Mouse (Mus musculus): ENCODE results near the gene Cutal. TPM values are rescaled to one million over a fixed set of nuclear protein-coding genes. Genes with fewer than 3 reads are reported as not detected.

The Cutal gene
- total and polyA plus RNA-seq, 2 experiments from 2014 or later, result 0.20 to 0.26 TPM

DNA sequence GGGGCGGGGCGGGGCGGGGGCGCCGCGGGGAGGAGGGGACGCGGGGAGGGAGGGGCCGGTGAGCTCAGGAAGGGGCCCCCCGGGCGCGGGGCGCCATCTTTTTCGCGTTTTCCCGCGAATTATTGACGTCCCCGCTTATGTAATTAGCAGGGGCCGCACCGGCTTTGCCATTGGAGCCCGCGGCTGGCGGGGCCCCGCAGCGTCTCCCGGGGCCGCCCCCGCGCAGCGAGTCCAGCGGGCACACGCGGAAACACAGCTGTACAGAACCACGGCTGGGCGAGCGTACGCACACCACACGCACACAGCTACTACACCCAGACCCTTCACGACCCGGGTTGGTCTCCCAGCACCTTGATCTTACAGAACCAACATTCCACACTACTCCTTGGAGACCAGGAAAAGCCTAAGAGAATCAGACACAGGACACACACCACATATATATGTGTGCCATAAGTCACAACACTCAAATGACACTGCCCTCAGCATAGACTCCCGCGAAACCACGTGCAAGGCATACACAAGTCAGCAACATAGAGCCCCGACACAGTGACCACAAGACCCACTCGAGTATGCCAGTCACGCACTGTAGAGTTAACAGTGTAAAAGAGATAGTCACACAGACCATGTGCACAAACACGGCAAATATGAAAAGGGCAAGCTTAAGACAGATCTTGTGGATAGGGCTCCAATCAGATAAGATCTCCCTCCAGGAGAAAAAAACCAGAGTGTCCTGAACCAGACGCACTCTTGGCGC, 40.0 kb downstream of the Cutal start:
- 0 out of 2 replicates have a peak, but pooled peaks cover 7% of the 10 kb centered on the region for H3K4me1 ChIP-seq (ENCODE audit: insufficient read depth, low read length)
- no peak for TF ChIP-seq CTCF (IDR thresholded peaks at IDR 0.05; ENCODE audit: low read depth)
- peak overlapping the region; percentile 92 for H3K4me2 ChIP-seq (ENCODE audit: low read depth, low read length)
- 3% methylated on average over 37 of the region's 50 CpGs for WGBS
- no peaks in the 10 kb centered on the region for H3K36me3 ChIP-seq (ENCODE audit: insufficient read depth, low read length)
- H3K9ac ChIP-seq (replicated peaks; ENCODE audit: low read length), result peak overlapping the region; percentile 57
- ATAC-seq (peak; percentile 68), DNase-seq (ENCODE audit: low spot score) (peak; percentile 64)
- H3K27ac ChIP-seq, result no peak overlapping the region
- no peaks in the 10 kb centered on the region for H3K9me3 ChIP-seq (ENCODE audit: low read length)
- H3K27me3 ChIP-seq (ENCODE audit: insufficient read depth, low read length), result no peaks in the 10 kb centered on the region
- peak overlapping the region; percentile 60 for H3K4me3 ChIP-seq (ENCODE audit: low read length)

DNA sequence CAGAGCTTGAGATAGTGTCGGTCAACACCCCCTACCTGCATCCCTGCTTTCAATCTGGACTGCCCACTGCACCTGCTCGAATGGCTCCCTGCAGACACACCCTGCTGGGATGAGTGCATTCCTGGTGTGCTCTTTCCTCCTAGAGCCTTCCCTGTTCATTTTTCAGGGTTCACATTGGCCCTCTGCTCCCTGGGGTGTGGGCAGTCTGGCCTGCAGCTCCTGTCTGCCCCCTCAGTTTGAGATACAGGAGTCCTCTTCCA, 40.6 kb downstream of the Cutal start:
- no peak overlapping the region for H3K27ac ChIP-seq
- no peak overlapping the region for H3K4me3 ChIP-seq (ENCODE audit: low read length)
- no peak for TF ChIP-seq CTCF (IDR thresholded peaks at IDR 0.05; ENCODE audit: low read depth)
- H3K4me2 ChIP-seq (ENCODE audit: low read depth, low read length), result peak overlapping the region; percentile 92
- no peak overlapping the region for H3K9ac ChIP-seq (replicated peaks; ENCODE audit: low read length)
- no peaks in the 10 kb centered on the region for H3K27me3 ChIP-seq (ENCODE audit: insufficient read depth, low read length)
- no peaks in the 10 kb centered on the region for H3K36me3 ChIP-seq (ENCODE audit: insufficient read depth, low read length)
- H3K4me1 ChIP-seq (ENCODE audit: insufficient read depth, low read length), result 0 out of 2 replicates have a peak, but pooled peaks cover 7% of the 10 kb centered on the region
- no peaks in the 10 kb centered on the region for H3K9me3 ChIP-seq (ENCODE audit: low read length)
- 21% methylated on average over 2 of the region's 2 CpGs for WGBS
- DNase-seq (ENCODE audit: low spot score) (no peak), ATAC-seq (no peak; the same call in 1 of the 2 replicates)

- no peak for TF ChIP-seq CTCF (IDR thresholded peaks at IDR 0.05; ENCODE audit: low read depth)
- H3K9ac ChIP-seq (replicated peaks; ENCODE audit: low read length), result no peak overlapping the region
- no peak for ATAC-seq
- WGBS, result 55% methylated on average over 2 of the region's 2 CpGs
- H3K4me2 ChIP-seq (ENCODE audit: low read depth, low read length), result no peak overlapping the region
- no peaks in the 10 kb centered on the region for H3K27me3 ChIP-seq (ENCODE audit: insufficient read depth, low read length)
- H3K36me3 ChIP-seq (ENCODE audit: insufficient read depth, low read length), result no peaks in the 10 kb centered on the region
- H3K4me1 ChIP-seq (ENCODE audit: insufficient read depth, low read length), result 0 out of 2 replicates have a peak, but pooled peaks cover 7% of the 10 kb centered on the region
- H3K27ac ChIP-seq, result no peak overlapping the region
- no peak for DNase-seq (ENCODE audit: low spot score)
- H3K4me3 ChIP-seq (ENCODE audit: low read length), result no peak overlapping the region
- H3K9me3 ChIP-seq (ENCODE audit: low read length), result no peaks in the 10 kb centered on the region
Measured at GRCm38 (mm10) chr2:34915103-34915502, 40.9 kb downstream of the Cutal start.

- no peak overlapping the region for H3K27ac ChIP-seq
- no peaks in the 10 kb centered on the region for H3K36me3 ChIP-seq (ENCODE audit: insufficient read depth, low read length)
- no peaks in the 10 kb centered on the region for H3K9me3 ChIP-seq (ENCODE audit: low read length)
- no peaks in the 10 kb centered on the region for H3K4me1 ChIP-seq (ENCODE audit: insufficient read depth, low read length)
- DNase-seq (ENCODE audit: low spot score) (no peak), ATAC-seq (no peak)
- 46% methylated on average over 2 of the region's 2 CpGs for WGBS
- TF ChIP-seq CTCF (IDR thresholded peaks at IDR 0.05; ENCODE audit: low read depth), result no peak
- no peaks in the 10 kb centered on the region for H3K27me3 ChIP-seq (ENCODE audit: insufficient read depth, low read length)
- H3K4me3 ChIP-seq (ENCODE audit: low read length), result no peak overlapping the region
- no peak overlapping the region for H3K4me2 ChIP-seq (ENCODE audit: low read depth, low read length)
- no peak overlapping the region for H3K9ac ChIP-seq (replicated peaks; ENCODE audit: low read length)
Measured at GRCm38 (mm10) chr2:34920144-34920543, 45.9 kb downstream of the Cutal start.

DNA sequence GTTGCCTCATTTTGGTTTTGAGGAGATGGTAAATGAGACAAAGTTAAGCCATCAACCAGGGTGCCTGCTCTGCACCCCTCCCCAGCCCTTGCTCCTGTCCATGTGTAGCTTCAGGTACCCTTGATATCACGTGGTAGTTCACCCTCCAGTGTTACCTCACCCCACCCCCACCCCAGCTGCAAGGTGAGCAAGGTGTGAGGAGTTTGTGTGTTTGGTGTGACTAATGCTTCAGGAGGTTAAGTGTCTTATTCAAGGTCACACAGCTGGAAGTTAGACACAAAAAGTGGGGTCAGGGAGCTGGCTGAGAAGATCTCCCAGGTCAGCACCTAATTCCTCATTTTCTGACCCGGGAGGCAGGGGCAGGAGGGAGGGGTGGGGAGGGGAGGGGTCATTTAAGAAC, 48.5 kb downstream of the Cutal start:
- H3K36me3 ChIP-seq (ENCODE audit: insufficient read depth, low read length), result no peaks in the 10 kb centered on the region
- H3K9me3 ChIP-seq (ENCODE audit: low read length), result no peaks in the 10 kb centered on the region
- no peak overlapping the region for H3K4me3 ChIP-seq (ENCODE audit: low read length)
- 40% methylated on average over 2 of the region's 2 CpGs for WGBS
- no peaks in the 10 kb centered on the region for H3K27me3 ChIP-seq (ENCODE audit: insufficient read depth, low read length)
- H3K4me1 ChIP-seq (ENCODE audit: insufficient read depth, low read length), result no peaks in the 10 kb centered on the region
- DNase-seq (ENCODE audit: low spot score) (no peak), ATAC-seq (no peak)
- H3K27ac ChIP-seq, result no peak overlapping the region
- H3K4me2 ChIP-seq (ENCODE audit: low read depth, low read length), result no peak overlapping the region
- TF ChIP-seq CTCF (IDR thresholded peaks at IDR 0.05; ENCODE audit: low read depth), result no peak
- H3K9ac ChIP-seq (replicated peaks; ENCODE audit: low read length), result no peak overlapping the region

GRCm38 (mm10) chr2:34927320-34927719, 53.1 kb downstream of the Cutal start:
- Histone ChIP-seq H3K4me2 (ENCODE audit: low read depth, low read length) (no peak overlapping the region), H3K4me3 (ENCODE audit: low read length) (no peak overlapping the region), H3K36me3 (ENCODE audit: insufficient read depth, low read length) (no peaks in the 10 kb centered on the region), H3K9ac (replicated peaks; ENCODE audit: low read length) (no peak overlapping the region), H3K27me3 (ENCODE audit: insufficient read depth, low read length) (no peaks in the 10 kb centered on the region), H3K9me3 (ENCODE audit: low read length) (no peaks in the 10 kb centered on the region), H3K27ac (no peak overlapping the region), H3K4me1 (ENCODE audit: insufficient read depth, low read length) (no peaks in the 10 kb centered on the region)
- DNase-seq (ENCODE audit: low spot score), result no peak
- WGBS, result 74% methylated on average over 5 of the region's 5 CpGs
- ATAC-seq, result no peak
- TF ChIP-seq CTCF (IDR thresholded peaks at IDR 0.05; ENCODE audit: low read depth), result no peak

- H3K9me3 ChIP-seq (ENCODE audit: low read length), result no peaks in the 10 kb centered on the region
- no peak for TF ChIP-seq CTCF (IDR thresholded peaks at IDR 0.05; ENCODE audit: low read depth)
- no peak overlapping the region for H3K4me3 ChIP-seq (ENCODE audit: low read length)
- ATAC-seq, result 0 out of 2 replicates have a peak, but pooled peaks have one; percentile 27
- DNase-seq (ENCODE audit: low spot score), result no peak
- no peak overlapping the region for H3K4me2 ChIP-seq (ENCODE audit: low read depth, low read length)
- H3K27ac ChIP-seq, result peak overlapping the region; percentile 38; the same call in 1 of the 2 replicates
- no peak overlapping the region for H3K9ac ChIP-seq (replicated peaks; ENCODE audit: low read length)
- 50% methylated on average over 5 of the region's 5 CpGs for WGBS
- H3K27me3 ChIP-seq (ENCODE audit: insufficient read depth, low read length), result no peaks in the 10 kb centered on the region
- H3K36me3 ChIP-seq (ENCODE audit: insufficient read depth, low read length), result no peaks in the 10 kb centered on the region
- H3K4me1 ChIP-seq (ENCODE audit: insufficient read depth, low read length), result peaks cover 13% of the 10 kb centered on the region
Measured at GRCm38 (mm10) chr2:34937460-34937859, 63.3 kb downstream of the Cutal start.

Measured in hindbrain, postnatal 0 days (tissue).